Mouse (Mus musculus) limb, embryonic 10.5 days (tissue): ENCODE data around the gene Sdhb. TPM values are rescaled to one million over a fixed set of nuclear protein-coding genes. Genes with fewer than 3 reads are reported as not detected.

Source experiments
- DNase-seq: peaks from one replicate; pipeline ENCODE4 v3.0.0-alpha.2; 2017; ENCODE audit warnings: low spot score
- H3K27ac ChIP-seq: fragments of 300-500 bp; sonication (generic); 2 replicates; pipeline ENCODE4 v1.5.1; 2016; ENCODE audit warnings: mild to moderate bottlenecking
- H3K27me3 ChIP-seq: fragments of 300-500 bp; sonication (generic); 2 replicates; pipeline ENCODE4 v1.6.1; 2016; ENCODE audit warnings: low read depth, mild to moderate bottlenecking; ENCODE audit not compliant: poor library complexity, severe bottlenecking
- H3K36me3 ChIP-seq: fragments of 300-500 bp; sonication (generic); 2 replicates; pipeline ENCODE4 v1.6.1; 2016; ENCODE audit warnings: mild to moderate bottlenecking, moderate library complexity
- H3K4me1 ChIP-seq: fragments of 300-500 bp; sonication (generic); 2 replicates; pipeline ENCODE4 v1.6.1; 2016
- H3K4me3 ChIP-seq: fragments of 300-500 bp; sonication (generic); 2 replicates; pipeline ENCODE4 v1.5.1; 2016; ENCODE audit warnings: mild to moderate bottlenecking, moderate library complexity
- H3K9me3 ChIP-seq: fragments of 300-500 bp; sonication (generic); replicated peaks from 2 replicates; pipeline ENCODE4 v1.6.1; 2016; ENCODE audit warnings: mild to moderate bottlenecking
- WGBS: fragments of 180-500 bp; shearing (Covaris S2); methylation state at CpG from one replicate; pipeline ENCODE4 v1.1.7; 2016; 5-methylcytosine and 5-hydroxymethylcytosine counted together
- polyA plus RNA-seq: library from polyadenylated mRNA; unstranded; fragments of >200 nt; fragmentation: Nextera tagmentation; extraction: Ambion mirVana; gene quantifications from 2 replicates; pipeline ENCODE4 v1.2.1, GENCODE M21; 2016

Sdhb gene
- polyA plus RNA-seq, 1 experiment from 2014 or later, result 436 TPM

DNA sequence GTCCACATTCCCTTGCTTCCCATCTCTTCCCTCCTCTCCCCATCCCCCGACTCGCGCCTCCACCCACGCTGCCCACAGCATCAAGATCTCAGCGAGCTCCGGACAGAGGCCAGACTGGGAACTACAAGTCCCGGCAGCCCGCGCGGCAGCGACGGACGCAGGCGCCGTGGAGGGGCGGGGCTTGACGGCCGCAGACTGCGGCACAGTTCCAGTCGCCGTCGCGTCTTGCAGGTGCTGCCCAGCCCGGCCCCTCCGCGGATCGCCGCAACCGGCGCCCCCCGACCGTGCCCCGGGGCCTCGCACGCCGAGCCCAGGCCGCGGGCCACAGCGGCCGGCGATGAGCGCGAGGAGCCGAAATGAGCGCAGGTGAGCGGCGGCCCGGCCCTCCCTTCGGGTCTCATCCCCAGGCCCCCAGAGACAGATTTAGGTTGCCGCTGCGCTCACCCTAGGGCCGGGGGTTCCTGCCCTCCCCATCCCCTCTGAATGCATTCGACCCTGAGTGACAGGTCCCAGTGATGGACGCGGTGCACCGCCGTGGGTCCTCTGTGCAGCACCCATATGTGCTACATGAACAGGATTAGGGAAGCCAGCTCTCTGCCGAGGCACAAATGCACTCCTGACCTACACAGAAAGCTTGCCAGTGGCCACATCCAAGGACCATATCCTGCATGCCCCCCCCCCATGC, 25.9 kb downstream of the Sdhb start, which contains the start of gene Atp13a2:
Gene Atp13a2 (plus strand): TSS at position 163 of the 685 bp plus-strand sequence.
- under 1% methylated on average over 56 of the region's 58 CpGs for WGBS
- H3K27me3 ChIP-seq, result no peaks in the 10 kb centered on the region
- peak within 1 kb of the TSS; percentile 93 for H3K4me3 ChIP-seq
- DNase-seq, result peak; percentile 90
- peaks cover 47% of the 10 kb centered on the region for H3K4me1 ChIP-seq
- no peaks in the 10 kb centered on the region for H3K9me3 ChIP-seq
- peaks cover 7% of the 10 kb centered on the region for H3K36me3 ChIP-seq
- H3K27ac ChIP-seq, result peak within 1 kb of the TSS; percentile 86

GRCm38 (mm10) chr4:140987476-140987875, 26.5 kb downstream of the Sdhb start:
- DNase-seq, result no peak
- Histone ChIP-seq H3K27me3 (no peaks in the 10 kb centered on the region), H3K4me1 (peaks cover 50% of the 10 kb centered on the region), H3K4me3 (peak overlapping the region; percentile 93), H3K36me3 (peaks cover 13% of the 10 kb centered on the region), H3K9me3 (no peaks in the 10 kb centered on the region), H3K27ac (peak overlapping the region; percentile 86; the same call in 1 of the 2 replicates)
- 32% methylated on average over 7 of the region's 7 CpGs for WGBS

DNA sequence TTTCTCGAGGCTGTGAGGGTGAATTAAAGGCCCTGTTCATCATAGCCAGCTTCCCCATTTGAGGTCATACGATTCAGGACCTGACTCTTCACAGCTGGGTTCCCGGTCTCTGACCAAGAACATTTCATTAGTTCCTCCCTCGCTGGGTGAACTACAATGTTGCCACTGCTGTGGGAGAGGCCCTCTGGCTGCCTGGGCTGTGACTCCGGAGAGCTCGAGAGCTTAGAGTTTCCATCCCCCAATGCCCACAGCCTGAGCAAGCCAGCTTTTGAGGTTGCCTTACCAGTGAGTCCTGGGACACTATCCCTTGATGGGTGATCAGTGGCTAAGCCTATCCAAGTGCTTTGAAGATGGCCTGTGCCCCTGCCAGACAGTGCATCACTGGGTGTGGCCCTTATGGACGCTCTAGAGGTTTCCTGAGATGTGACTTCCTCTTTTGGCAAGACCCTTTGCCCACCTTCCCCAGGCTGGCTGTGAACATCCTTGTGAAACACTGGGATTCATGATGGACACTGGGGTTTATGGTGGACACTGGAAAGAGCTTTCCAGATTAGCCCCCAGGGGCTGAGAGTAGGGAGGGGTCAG, 27.8 kb downstream of the Sdhb start:
- H3K27ac ChIP-seq, result 0 out of 2 replicates have a peak overlapping the region, but pooled peaks have one; percentile 20
- no peak overlapping the region for H3K4me3 ChIP-seq
- H3K36me3 ChIP-seq, result peaks cover 24% of the 10 kb centered on the region
- H3K9me3 ChIP-seq, result no peaks in the 10 kb centered on the region
- no peak for DNase-seq
- WGBS, result 72% methylated on average over 7 of the region's 7 CpGs
- peaks cover 40% of the 10 kb centered on the region for H3K4me1 ChIP-seq
- H3K27me3 ChIP-seq, result no peaks in the 10 kb centered on the region

GRCm38 (mm10) chr4:140989447-140989846, 28.4 kb downstream of the Sdhb start:
- Histone ChIP-seq H3K4me1 (peaks cover 40% of the 10 kb centered on the region), H3K36me3 (peaks cover 30% of the 10 kb centered on the region), H3K27me3 (no peaks in the 10 kb centered on the region), H3K4me3 (no peak overlapping the region), H3K27ac (no peak overlapping the region), H3K9me3 (no peaks in the 10 kb centered on the region)
- WGBS, result 92% methylated on average over 14 of the region's 14 CpGs
- DNase-seq, result no peak

DNA sequence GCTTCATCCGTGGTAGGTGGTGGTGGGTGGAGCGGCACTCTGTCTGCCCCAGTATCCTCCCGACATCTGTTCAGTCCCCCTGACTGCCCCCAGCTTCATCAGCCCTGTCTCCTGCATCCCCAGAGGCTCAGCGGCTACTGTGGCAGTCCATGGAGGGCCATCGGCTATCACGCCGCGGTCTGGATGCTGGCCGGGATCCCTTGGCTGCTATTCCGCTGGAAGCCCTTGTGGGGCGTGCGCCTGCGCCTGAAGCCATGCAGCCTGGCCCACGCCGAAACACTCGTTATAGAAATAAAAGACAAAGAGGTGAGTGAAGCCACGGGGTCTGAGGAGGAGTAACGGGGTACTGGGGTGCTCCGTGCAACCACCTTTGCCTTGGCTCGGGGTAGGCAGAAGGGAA, 31.2 kb downstream of the Sdhb start:
- peaks cover 58% of the 10 kb centered on the region for H3K36me3 ChIP-seq
- 86% methylated on average over 20 of the region's 20 CpGs for WGBS
- no peak overlapping the region for H3K4me3 ChIP-seq
- H3K27me3 ChIP-seq, result no peaks in the 10 kb centered on the region
- peaks cover 27% of the 10 kb centered on the region for H3K4me1 ChIP-seq
- H3K27ac ChIP-seq, result no peak overlapping the region
- DNase-seq, result no peak
- H3K9me3 ChIP-seq, result no peaks in the 10 kb centered on the region

DNA sequence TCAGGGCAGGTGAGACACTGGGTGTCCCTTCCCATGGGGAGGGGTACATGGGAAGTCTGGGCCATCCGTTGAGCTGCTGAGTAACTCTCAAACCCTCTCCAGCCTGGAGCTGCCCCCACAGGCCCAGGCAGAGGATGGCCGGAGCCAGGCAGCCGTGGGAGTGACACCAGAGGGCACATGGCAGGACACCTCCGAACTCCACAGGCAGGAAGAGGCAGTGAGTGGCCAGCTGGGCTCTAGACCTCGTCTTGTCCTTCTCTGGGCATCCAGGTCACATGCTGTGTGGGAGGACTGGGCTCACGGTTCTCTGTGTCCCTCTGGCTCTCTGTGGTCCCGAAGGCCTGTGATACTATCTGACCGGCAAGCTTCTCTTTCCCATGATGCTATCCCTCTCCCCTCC, 32.8 kb downstream of the Sdhb start:
- 87% methylated on average over 8 of the region's 8 CpGs for WGBS
- no peak overlapping the region for H3K27ac ChIP-seq
- no peak overlapping the region for H3K4me3 ChIP-seq
- DNase-seq, result no peak
- no peaks in the 10 kb centered on the region for H3K27me3 ChIP-seq
- H3K9me3 ChIP-seq, result no peaks in the 10 kb centered on the region
- H3K36me3 ChIP-seq, result peaks cover 72% of the 10 kb centered on the region
- H3K4me1 ChIP-seq, result peaks cover 12% of the 10 kb centered on the region; the same call in 1 of the 2 replicates

- no peaks in the 10 kb centered on the region for H3K9me3 ChIP-seq
- 86% methylated on average over 8 of the region's 8 CpGs for WGBS
Measured at GRCm38 (mm10) chr4:140995811-140996210, 34.8 kb downstream of the Sdhb start.

GRCm38 (mm10) chr4:140996812-140997211, 35.8 kb downstream of the Sdhb start:
- no peaks in the 10 kb centered on the region for H3K27me3 ChIP-seq
- no peak for DNase-seq
- 92% methylated on average over 9 of the region's 9 CpGs for WGBS
- H3K27ac ChIP-seq, result no peak overlapping the region
- 0 out of 2 replicates have a peak, but pooled peaks cover 3% of the 10 kb centered on the region for H3K4me1 ChIP-seq
- H3K9me3 ChIP-seq, result no peaks in the 10 kb centered on the region
- no peak overlapping the region for H3K4me3 ChIP-seq
- H3K36me3 ChIP-seq, result peaks cover 95% of the 10 kb centered on the region

More at GRCm38 (mm10) chr4:140995811-140996210, 34.8 kb downstream of the Sdhb start:
- Histone ChIP-seq H3K4me3 (no peak overlapping the region), H3K4me1 (0 out of 2 replicates have a peak, but pooled peaks cover 8% of the 10 kb centered on the region), H3K36me3 (peaks cover 88% of the 10 kb centered on the region), H3K27ac (no peak overlapping the region), H3K27me3 (no peaks in the 10 kb centered on the region)
- no peak for DNase-seq

- Histone ChIP-seq H3K4me3 (no peak overlapping the region), H3K36me3 (peaks cover 75% of the 10 kb centered on the region), H3K27me3 (no peaks in the 10 kb centered on the region), H3K27ac (no peak overlapping the region), H3K9me3 (no peaks in the 10 kb centered on the region), H3K4me1 (peaks cover 17% of the 10 kb centered on the region)
- 79% methylated on average over 13 of the region's 13 CpGs for WGBS
- no peak for DNase-seq
Measured at GRCm38 (mm10) chr4:141005983-141006382, 45.0 kb downstream of the Sdhb start.

GRCm38 (mm10) chr4:141008028-141008427, 47.0 kb downstream of the Sdhb start:
- Histone ChIP-seq H3K36me3 (peaks cover 66% of the 10 kb centered on the region), H3K4me1 (peaks cover 32% of the 10 kb centered on the region), H3K9me3 (no peaks in the 10 kb centered on the region), H3K4me3 (no peak overlapping the region), H3K27me3 (no peaks in the 10 kb centered on the region), H3K27ac (no peak overlapping the region)
- DNase-seq, result no peak
- WGBS, result 91% methylated on average over 8 of the region's 8 CpGs

DNA sequence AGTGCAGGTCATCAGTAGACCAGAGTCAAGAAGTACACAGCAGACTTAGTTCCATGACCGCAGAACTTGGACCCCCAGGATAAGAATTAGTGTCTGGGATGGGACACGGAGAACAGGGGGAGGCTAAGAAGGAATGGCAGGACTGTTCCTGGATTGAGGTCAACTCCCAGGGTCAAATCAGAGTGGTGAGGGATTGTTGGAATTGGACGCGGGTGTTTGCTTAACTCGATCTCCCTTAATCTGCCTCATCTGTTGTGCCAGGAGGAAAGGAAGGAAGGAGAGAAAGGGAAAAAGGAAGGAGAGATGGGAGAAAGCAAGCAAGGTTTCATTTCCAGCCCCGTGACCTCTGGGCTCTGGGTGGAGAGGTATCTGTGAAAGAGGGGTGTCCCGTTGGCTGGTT, 49.1 kb downstream of the Sdhb start, which contains the start of gene Mfap2:
Gene Mfap2 (plus strand): TSS at position 301 of the 400 bp plus-strand sequence.
- Histone ChIP-seq H3K27me3 (no peaks in the 10 kb centered on the region), H3K4me3 (peak within 1 kb of the TSS; percentile 77), H3K27ac (peak within 1 kb of the TSS; percentile 96), H3K4me1 (peaks cover 47% of the 10 kb centered on the region), H3K36me3 (peaks cover 66% of the 10 kb centered on the region), H3K9me3 (no peaks in the 10 kb centered on the region)
- WGBS, result 20% methylated on average over 7 of the region's 7 CpGs
- no peak for DNase-seq

DNA sequence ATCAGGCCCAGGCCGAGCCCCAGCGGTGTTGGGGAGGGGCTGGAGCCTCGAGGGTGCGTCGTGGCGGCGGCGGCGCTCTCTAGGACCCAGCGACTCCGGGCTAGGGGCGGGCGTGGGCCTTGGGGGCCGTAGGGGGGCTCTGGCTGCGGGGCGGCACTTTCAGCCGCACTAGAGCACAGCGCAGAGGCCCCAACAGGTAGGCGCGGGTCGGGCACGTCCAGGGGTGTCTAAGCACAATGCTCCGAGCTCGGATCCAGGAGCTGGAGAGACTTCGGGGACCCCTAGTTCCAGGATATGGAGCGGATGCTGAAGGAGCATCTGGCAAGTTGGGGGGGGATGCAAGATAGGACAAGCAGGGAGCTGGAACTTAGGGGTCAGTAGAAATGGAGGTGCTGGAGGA, 49.5 kb downstream of the Sdhb start:
- Histone ChIP-seq H3K4me1 (peaks cover 51% of the 10 kb centered on the region), H3K9me3 (no peaks in the 10 kb centered on the region), H3K27ac (peak overlapping the region; percentile 96), H3K36me3 (peaks cover 66% of the 10 kb centered on the region), H3K27me3 (no peaks in the 10 kb centered on the region), H3K4me3 (peak overlapping the region; percentile 77)
- DNase-seq, result peak; percentile 93
- under 1% methylated on average over 26 of the region's 26 CpGs for WGBS

DNA sequence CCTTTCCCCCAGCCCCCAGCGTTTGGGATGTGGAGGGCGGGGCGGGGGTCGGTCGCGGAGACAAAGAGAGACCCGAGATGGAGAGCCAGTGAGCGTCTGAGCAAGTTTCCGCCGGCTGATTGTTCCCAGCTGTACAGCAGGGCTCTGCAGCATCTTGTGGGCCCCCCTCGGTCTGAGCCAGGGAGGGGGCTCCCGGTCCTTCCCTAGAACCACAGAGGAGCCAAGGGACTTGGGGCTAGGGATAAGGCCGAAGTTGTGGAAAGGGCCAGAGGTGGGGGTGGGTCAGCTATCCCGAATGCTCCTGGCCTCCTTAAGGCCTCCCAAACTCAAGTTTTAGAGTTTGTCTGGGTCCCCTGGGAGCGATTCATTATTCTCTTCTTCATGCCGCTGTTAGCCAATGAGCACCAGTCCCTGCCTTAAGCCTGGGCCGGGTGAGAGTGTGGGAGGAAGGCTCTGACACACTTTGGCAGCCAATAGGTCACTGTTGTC, 50.0 kb downstream of the Sdhb start:
- peaks cover 52% of the 10 kb centered on the region for H3K4me1 ChIP-seq
- 2% methylated on average over 17 of the region's 17 CpGs for WGBS
- peak overlapping the region; percentile 77 for H3K4me3 ChIP-seq
- peak overlapping the region; percentile 96 for H3K27ac ChIP-seq
- peaks cover 66% of the 10 kb centered on the region for H3K36me3 ChIP-seq
- DNase-seq, result peak; percentile 84
- no peaks in the 10 kb centered on the region for H3K27me3 ChIP-seq
- no peaks in the 10 kb centered on the region for H3K9me3 ChIP-seq
